Comparison of ENCODE assay signal across 31 mouse cellular contexts in genomic region chr8:95470008-95470407, GRCm38 (mm10).
"Had no signal": no experiment of that assay in that cellular context is flagged by ENCODE, and none has a peak within 500 bp of the region (broad histone marks: within the 10 kb centered on the region; RNA-seq: fewer than 3 reads in every experiment).

No protein-coding gene starts in this region.

- ATAC-seq: liver, embryonic 12.5 days; liver, postnatal 0 days; lung, postnatal 0 days; midbrain, embryonic 13.5 days; midbrain, embryonic 16.5 days had no signal

- H3K27me3 ChIP-seq: limb, embryonic 12.5 days; limb, embryonic 13.5 days; limb, embryonic 15.5 days; liver, embryonic 12.5 days; liver, embryonic 13.5 days; liver, embryonic 15.5 days; lung, embryonic 15.5 days; megakaryocyte, embryonic 14.5 days; midbrain, embryonic 12.5 days; midbrain, embryonic 13.5 days; neural tube, embryonic 12.5 days had no signal

- H3K27ac ChIP-seq: limb, embryonic 10.5 days; limb, embryonic 12.5 days; limb, embryonic 13.5 days; limb, embryonic 15.5 days; liver, embryonic 12.5 days; liver, embryonic 13.5 days; liver, embryonic 14.5 days; liver, embryonic 15.5 days; lung, embryonic 15.5 days; macrophage; midbrain, embryonic 10.5 days; midbrain, embryonic 12.5 days; midbrain, embryonic 13.5 days; neural tube, embryonic 12.5 days had no signal

- H3K4me2 ChIP-seq: limb, embryonic 12.5 days; limb, embryonic 13.5 days; limb, embryonic 15.5 days; liver, embryonic 11.5 days; liver, embryonic 12.5 days; liver, embryonic 13.5 days; liver, embryonic 15.5 days; lung, embryonic 14.5 days; lung, embryonic 15.5 days; midbrain, embryonic 11.5 days; midbrain, embryonic 12.5 days; midbrain, embryonic 13.5 days; neural tube, embryonic 12.5 days had no signal

- H3K9me3 ChIP-seq: limb, embryonic 10.5 days; limb, embryonic 12.5 days; limb, embryonic 13.5 days; limb, embryonic 15.5 days; liver, embryonic 12.5 days; liver, embryonic 13.5 days; liver, embryonic 15.5 days; lung, embryonic 15.5 days; megakaryocyte, embryonic 14.5 days; midbrain, embryonic 10.5 days; midbrain, embryonic 12.5 days; midbrain, embryonic 13.5 days; neural tube, embryonic 12.5 days had no signal

- H3K4me1 ChIP-seq: limb, embryonic 10.5 days; limb, embryonic 12.5 days; limb, embryonic 13.5 days; limb, embryonic 15.5 days; liver, embryonic 13.5 days; liver, embryonic 15.5 days; lung, embryonic 15.5 days; midbrain, embryonic 10.5 days; midbrain, embryonic 12.5 days; midbrain, embryonic 13.5 days; neural tube, embryonic 12.5 days had no signal

- DNase-seq: left cerebral cortex, postnatal 4 days; liver; liver, embryonic 13.5 days; liver, postnatal 0 days; lung, adult 18-20 months; lung, adult 2 months; lung, embryonic 14.5 days; lung, postnatal 10 days; lung, postnatal 14 days; lung, postnatal 36 days; lung, postnatal 4 days; midbrain, embryonic 14.5 days had no signal

- H3K4me3 ChIP-seq: limb, embryonic 10.5 days; limb, embryonic 12.5 days; limb, embryonic 13.5 days; limb, embryonic 15.5 days; liver, embryonic 12.5 days; liver, embryonic 13.5 days; liver, embryonic 15.5 days; lung, embryonic 15.5 days; megakaryocyte, embryonic 14.5 days; midbrain, embryonic 10.5 days; midbrain, embryonic 12.5 days; midbrain, embryonic 13.5 days; myocyte; neural tube, embryonic 12.5 days had no signal

- H3K9ac ChIP-seq: limb, embryonic 12.5 days; limb, embryonic 13.5 days; limb, embryonic 15.5 days; liver, embryonic 12.5 days; liver, embryonic 13.5 days; liver, embryonic 14.5 days; liver, embryonic 15.5 days; liver, postnatal 0 days; lung, embryonic 14.5 days; lung, embryonic 15.5 days; midbrain, embryonic 12.5 days; midbrain, embryonic 13.5 days; neural tube, embryonic 12.5 days had no signal
